Mouse (Mus musculus): Measurements from ENCODE around the gene Fam155a. TPM values are rescaled to one million over a fixed set of nuclear protein-coding genes. Genes with fewer than 3 reads are reported as not detected.

Fam155a gene
- total and polyA plus RNA-seq, 3 experiments = not detected

- no peaks in the 10 kb centered on the region for H3K4me1 ChIP-seq (ENCODE audit: control insufficient read depth in 1 of 2, insufficient read depth in 2 of 2)
- no peaks in the 10 kb centered on the region for H3K36me3 ChIP-seq (replicated peaks in 1 of 2; ENCODE audit: control insufficient read depth in 1 of 2, insufficient read depth in 1 of 2, low read length in 1 of 2)
- DNase-seq (ENCODE audit: extremely low read depth) = no peak
- in situ Hi-C loops (cut with MboI; ENCODE audit: low pct_ligation_motif_present, low pct_unique_long_range_greater_than_20kb, low sequenced_read_pairs) = no loop called here
- H3K79me2 ChIP-seq (replicated peaks; ENCODE audit: control insufficient read depth, extremely low read depth, insufficient read depth, poor library complexity, severe bottlenecking) = no peaks in the 10 kb centered on the region
- H3K4me3 ChIP-seq (replicated peaks in 1 of 3; ENCODE audit: low read depth in 2 of 3, low read length in 2 of 3, poor library complexity in 1 of 3) = no peak overlapping the region
- no peak overlapping the region for H3K9ac ChIP-seq (ENCODE audit: insufficient read depth, low read depth)
- H3K27me3 ChIP-seq (replicated peaks) = no peaks in the 10 kb centered on the region
- dilution Hi-C loops (cut with MboI; ENCODE audit: extremely low pct_ligation_motif_present, extremely low pct_unique_long_range_greater_than_20kb, low sequenced_read_pairs) = no loop called here
- TF ChIP-seq NELFE (IDR thresholded peaks at IDR 0.05; ENCODE audit: low read depth, low read length) (no peak), ZKSCAN1 (IDR thresholded peaks at IDR 0.05; ENCODE audit: borderline replicate concordance, low read depth, low read length) (no peak), JUN (IDR thresholded peaks at IDR 0.05; ENCODE audit: insufficient read depth, low read depth, low read length) (no peak), IRF4 (IDR thresholded peaks at IDR 0.05; ENCODE audit: low read depth, low read length) (no peak), UBTF (IDR thresholded peaks at IDR 0.05; ENCODE audit: low read depth, low read length) (no peak)
- H3K27ac ChIP-seq (ENCODE audit: insufficient read depth, low read depth) = no peak overlapping the region
- peaks cover 57% of the 10 kb centered on the region for H3K9me3 ChIP-seq (replicated peaks; ENCODE audit: low read length)
- no peak overlapping the region for H3K4me2 ChIP-seq (ENCODE audit: insufficient read depth, low read depth, poor library complexity, severe bottlenecking)
These were observed 223.9 kb downstream of the Fam155a start for GRCm38 (mm10) chr8:9546919-9547557.

GRCm38 (mm10) chr8:9546429-9546828 is 224.5 kb downstream of the Fam155a start:
- no peak overlapping the region for H3K4me2 ChIP-seq (ENCODE audit: insufficient read depth, low read depth, poor library complexity, severe bottlenecking)
- dilution Hi-C loops (cut with MboI; ENCODE audit: extremely low pct_ligation_motif_present, extremely low pct_unique_long_range_greater_than_20kb, low sequenced_read_pairs) (no loop called here), in situ Hi-C loops (cut with MboI; ENCODE audit: low pct_ligation_motif_present, low pct_unique_long_range_greater_than_20kb, low sequenced_read_pairs) (no loop called here)

DNA sequence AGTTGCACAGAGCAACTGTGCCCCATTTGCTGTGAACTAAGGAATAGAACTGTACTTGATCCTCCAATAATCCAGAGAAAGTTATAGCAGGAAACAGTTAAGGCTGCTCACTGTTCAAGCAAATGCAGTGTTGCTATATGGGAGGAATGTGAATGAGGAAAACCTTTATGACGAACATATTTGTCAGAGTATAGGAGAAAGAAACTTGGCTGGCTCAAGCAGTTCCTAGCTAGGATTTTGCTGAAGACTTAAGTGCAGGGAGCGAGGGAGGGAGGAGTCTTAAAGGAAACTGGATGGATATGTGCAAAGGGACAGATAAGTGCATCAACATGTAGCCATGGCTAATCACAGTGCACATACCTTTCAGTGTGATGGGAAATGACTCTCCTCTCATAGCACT is 225.3 kb downstream of the Fam155a start:
- no peaks in the 10 kb centered on the region for H3K4me1 ChIP-seq (ENCODE audit: control insufficient read depth in 1 of 2, insufficient read depth in 2 of 2)
- H3K27ac ChIP-seq (ENCODE audit: insufficient read depth, low read depth) = no peak overlapping the region
- no peak overlapping the region for H3K4me2 ChIP-seq (ENCODE audit: insufficient read depth, low read depth, poor library complexity, severe bottlenecking)
- dilution Hi-C loops (cut with MboI; ENCODE audit: extremely low pct_ligation_motif_present, extremely low pct_unique_long_range_greater_than_20kb, low sequenced_read_pairs) = no loop called here
- in situ Hi-C loops (cut with MboI; ENCODE audit: low pct_ligation_motif_present, low pct_unique_long_range_greater_than_20kb, low sequenced_read_pairs) = no loop called here
- H3K9me3 ChIP-seq (replicated peaks; ENCODE audit: low read length) = peaks cover 67% of the 10 kb centered on the region
- no peaks in the 10 kb centered on the region for H3K27me3 ChIP-seq (replicated peaks)
- H3K4me3 ChIP-seq (replicated peaks in 1 of 3; ENCODE audit: low read depth in 2 of 3, low read length in 2 of 3, poor library complexity in 1 of 3) = no peak overlapping the region
- TF ChIP-seq CTCF (conservative IDR thresholded peaks at IDR 0.05 in 1 of 2, IDR thresholded peaks at IDR 0.05 in 1 of 2; ENCODE audit: low read depth in 2 of 2, low read length in 2 of 2) = no peak
- no peak for TF ChIP-seq NRF1 (IDR thresholded peaks at IDR 0.05; ENCODE audit: low read depth, low read length)
- TF ChIP-seq MYC (IDR thresholded peaks at IDR 0.05; ENCODE audit: low read depth, low read length) = no peak
- TF ChIP-seq CHD1 (IDR thresholded peaks at IDR 0.05; ENCODE audit: low read depth, low read length) = no peak
- no peaks in the 10 kb centered on the region for H3K79me2 ChIP-seq (replicated peaks; ENCODE audit: control insufficient read depth, extremely low read depth, insufficient read depth, poor library complexity, severe bottlenecking)
- DNase-seq (ENCODE audit: extremely low read depth) = no peak
- H3K36me3 ChIP-seq (replicated peaks in 1 of 2; ENCODE audit: control insufficient read depth in 1 of 2, insufficient read depth in 1 of 2, low read length in 1 of 2) = no peaks in the 10 kb centered on the region
- no peak overlapping the region for H3K9ac ChIP-seq (ENCODE audit: insufficient read depth, low read depth)

More at GRCm38 (mm10) chr8:9546429-9546828, 224.5 kb downstream of the Fam155a start:
- Histone ChIP-seq H3K9ac (ENCODE audit: insufficient read depth, low read depth) (no peak overlapping the region), H3K36me3 (replicated peaks in 1 of 2; ENCODE audit: control insufficient read depth in 1 of 2, insufficient read depth in 1 of 2, low read length in 1 of 2) (no peaks in the 10 kb centered on the region), H3K4me3 (replicated peaks in 1 of 3; ENCODE audit: low read depth in 2 of 3, low read length in 2 of 3, poor library complexity in 1 of 3) (no peak overlapping the region), H3K27me3 (replicated peaks) (no peaks in the 10 kb centered on the region), H3K9me3 (replicated peaks; ENCODE audit: low read length) (peaks cover 62% of the 10 kb centered on the region), H3K79me2 (replicated peaks; ENCODE audit: control insufficient read depth, extremely low read depth, insufficient read depth, poor library complexity, severe bottlenecking) (no peaks in the 10 kb centered on the region), H3K4me1 (ENCODE audit: control insufficient read depth in 1 of 2, insufficient read depth in 2 of 2) (no peaks in the 10 kb centered on the region), H3K27ac (ENCODE audit: insufficient read depth, low read depth) (no peak overlapping the region)
- TF ChIP-seq ELF1 (IDR thresholded peaks at IDR 0.05; ENCODE audit: low read depth, low read length) (no peak), ZKSCAN1 (IDR thresholded peaks at IDR 0.05; ENCODE audit: borderline replicate concordance, low read depth, low read length) (no peak), BHLHE40 (IDR thresholded peaks at IDR 0.05; ENCODE audit: low read depth, low read length) (no peak), MAX (IDR thresholded peaks at IDR 0.05; ENCODE audit: low read length) (no peak), ETS1 (conservative IDR thresholded peaks at IDR 0.05; ENCODE audit: low read depth, low read length) (no peak), MAFK (IDR thresholded peaks at IDR 0.05; ENCODE audit: insufficient replicate concordance, low read length) (no peak), CHD2 (IDR thresholded peaks at IDR 0.05; ENCODE audit: low read length) (no peak), RAD21 (IDR thresholded peaks at IDR 0.05; ENCODE audit: low read depth, low read length) (no peak), MEF2A (IDR thresholded peaks at IDR 0.05; ENCODE audit: borderline replicate concordance, low read depth, low read length) (no peak), USF2 (conservative IDR thresholded peaks at IDR 0.05; ENCODE audit: low read depth, low read length) (no peak), UBTF (IDR thresholded peaks at IDR 0.05; ENCODE audit: low read depth, low read length) (no peak), PAX5 (IDR thresholded peaks at IDR 0.05; ENCODE audit: low read length) (no peak), NELFE (IDR thresholded peaks at IDR 0.05; ENCODE audit: low read depth, low read length) (no peak), E2F4 (IDR thresholded peaks at IDR 0.05; ENCODE audit: insufficient replicate concordance, low read depth, low read length) (no peak), RCOR1 (conservative IDR thresholded peaks at IDR 0.05; ENCODE audit: low read depth, low read length) (no peak), HCFC1 (IDR thresholded peaks at IDR 0.05; ENCODE audit: low read depth, low read length) (no peak), ZC3H11A (IDR thresholded peaks at IDR 0.05; ENCODE audit: low read depth, low read length) (no peak), CTCF (conservative IDR thresholded peaks at IDR 0.05 in 1 of 2, IDR thresholded peaks at IDR 0.05 in 1 of 2; ENCODE audit: low read depth in 2 of 2, low read length in 2 of 2) (no peak), NRF1 (IDR thresholded peaks at IDR 0.05; ENCODE audit: low read depth, low read length) (no peak)
- DNase-seq (ENCODE audit: extremely low read depth) = no peak
